Mouse (Mus musculus) Patski (cell line): ENCODE data around the gene Ephb2. TPM values are rescaled to one million over a fixed set of nuclear protein-coding genes. Genes with fewer than 3 reads are reported as not detected.

Experiments
- ATAC-seq: fragments of 100-300 bp; one replicate; pipeline ENCODE4 v1.8.0; 2021
- CTCF ChIA-PET: fragments of 350-600 bp; sonication (Branson Sonifier 250); formaldehyde crosslinking; loops from one replicate; lab custom pipeline; 2022; ENCODE audit warnings: inconsistent platforms; lab: Charles Lee
- POLR2A ChIA-PET: fragments of 350-600 bp; sonication (Branson Sonifier 250); formaldehyde crosslinking; loops from one replicate; lab custom pipeline; 2022; ENCODE audit warnings: antibody characterized with exemption, inconsistent platforms; lab: Charles Lee
- DNase-seq: peaks from one replicate; pipeline ENCODE4 v3.0.0-alpha.2; 2011; ENCODE audit warnings: low read depth, low spot score
- H3K27me3 ChIP-seq: fragments of 371-371 bp; one replicate; pipeline ENCODE4 v1.5.1; 2021
- CTCF ChIP-seq: fragments of 100-300 bp; IDR thresholded peaks from one replicate; pipeline ENCODE4 v1.5.1; 2021
- in situ Hi-C: fragments of 300-500 bp; cut with MboI; formaldehyde crosslinking; loops from 3 replicates; pipeline ENCODE4 v1.11.1; 2018; ENCODE audit warnings: low pct_unique_long_range_greater_than_20kb, mixed read lengths
- polyA plus RNA-seq: library from polyadenylated mRNA; unstranded; gene quantifications from one replicate; pipeline ENCODE4 v1.2.3, GENCODE M21; 2021

Ephb2 gene
- polyA plus RNA-seq, 1 experiment from 2014 or later, result 2.3 TPM

GRCm38 (mm10) chr4:136749431-136749830 is 86.4 kb downstream of the Ephb2 start:
- no peak for ATAC-seq
- CTCF ChIA-PET, result no interaction called here

GRCm38 (mm10) chr4:136748842-136749392 is 86.9 kb downstream of the Ephb2 start:
- no peak for ATAC-seq
- TF ChIP-seq CTCF, result no peak
- ChIA-PET CTCF (no interaction called here), POLR2A (no interaction called here)
- DNase-seq, result no peak
- in situ Hi-C loops, result no loop called here
- no peaks in the 10 kb centered on the region for H3K27me3 ChIP-seq

More at GRCm38 (mm10) chr4:136749431-136749830, 86.4 kb downstream of the Ephb2 start:
- POLR2A ChIA-PET, result no interaction called here
- no peak for DNase-seq
- TF ChIP-seq CTCF, result no peak
- in situ Hi-C loops, result no loop called here
- no peaks in the 10 kb centered on the region for H3K27me3 ChIP-seq

- ATAC-seq, result no peak
Measured at GRCm38 (mm10) chr4:136746516-136746915, 89.3 kb downstream of the Ephb2 start.

DNA sequence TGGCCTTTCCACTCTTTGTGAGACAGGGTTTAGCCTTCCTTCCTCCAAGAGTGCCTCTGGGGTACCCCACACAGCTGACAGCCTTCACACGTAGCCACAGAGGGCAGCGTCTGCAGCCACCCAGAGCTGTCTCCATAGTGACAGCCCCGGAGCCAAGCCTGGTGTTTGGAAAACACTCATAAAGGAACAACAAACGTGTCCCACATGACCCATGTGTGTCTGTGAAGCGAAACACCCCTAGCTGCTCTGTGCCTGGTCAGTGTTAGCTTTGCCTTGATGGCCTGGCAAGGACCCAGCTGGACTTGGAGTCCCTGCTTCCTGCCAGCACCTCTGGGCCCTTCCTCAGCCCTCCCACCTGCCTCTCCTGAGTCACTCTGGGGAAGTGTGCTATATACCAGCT is 93.1 kb downstream of the Ephb2 start:
- ChIA-PET CTCF (no interaction called here), POLR2A (no interaction called here)
- no peak for TF ChIP-seq CTCF
- in situ Hi-C loops, result no loop called here
- ATAC-seq (peak; percentile 78), DNase-seq (peak; percentile 85)
- no peaks in the 10 kb centered on the region for H3K27me3 ChIP-seq

More at GRCm38 (mm10) chr4:136746516-136746915, 89.3 kb downstream of the Ephb2 start:
- ChIA-PET CTCF (no interaction called here), POLR2A (no interaction called here)
- in situ Hi-C loops, result no loop called here
- H3K27me3 ChIP-seq, result no peaks in the 10 kb centered on the region
- TF ChIP-seq CTCF, result no peak
- DNase-seq, result no peak

DNA sequence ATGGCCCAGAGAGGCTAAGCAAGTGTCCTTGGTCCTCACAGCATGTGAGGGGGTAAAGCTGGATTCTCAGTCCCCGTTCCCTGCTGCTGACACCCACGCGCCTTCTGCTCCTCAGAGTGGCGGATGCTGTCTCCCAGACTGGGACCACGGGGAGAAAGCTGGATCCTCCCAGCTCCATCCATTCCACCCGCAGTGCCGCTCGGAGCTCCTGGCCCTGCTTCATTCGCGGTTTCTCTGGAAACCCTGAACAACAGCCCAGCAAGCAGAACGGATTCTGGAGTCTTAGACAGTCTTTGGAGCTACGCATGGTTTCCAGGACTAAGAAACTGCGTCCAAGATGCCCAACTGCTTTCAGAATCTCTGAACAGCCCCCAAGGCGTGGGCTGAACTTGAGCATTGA is 93.9 kb downstream of the Ephb2 start:
- ATAC-seq, result no peak
- no peaks in the 10 kb centered on the region for H3K27me3 ChIP-seq
- POLR2A ChIA-PET, result interaction anchor here (0.6 kb wide), 1 partner anchor 29 kb away, joined by 3 read pairs; no protein-coding TSS in a partner anchor
- in situ Hi-C loops, result no loop called here
- CTCF ChIA-PET, result no interaction called here
- TF ChIP-seq CTCF, result no peak
- DNase-seq, result no peak

DNA sequence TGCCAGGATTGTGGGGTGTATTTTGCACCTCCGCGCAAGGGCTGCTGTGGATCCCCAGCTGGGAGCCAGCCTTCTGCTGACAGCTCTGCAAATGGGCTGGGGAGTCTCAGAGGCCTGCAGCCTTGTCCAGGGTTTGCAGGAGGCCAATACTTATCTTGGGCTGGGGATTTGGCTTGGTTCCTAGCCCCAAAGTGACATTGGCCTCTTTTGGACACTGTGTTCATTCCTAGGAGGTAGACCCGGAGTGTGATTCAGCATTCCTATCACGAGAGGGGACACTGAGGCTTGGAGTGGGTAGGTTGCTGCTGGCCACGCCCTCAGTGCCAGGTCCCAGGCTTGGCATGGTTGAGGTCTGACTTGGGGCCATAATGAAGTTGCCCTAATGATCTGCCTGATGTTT is 94.8 kb downstream of the Ephb2 start:
- no peak for DNase-seq
- no peak for ATAC-seq
- H3K27me3 ChIP-seq, result no peaks in the 10 kb centered on the region
- CTCF ChIA-PET, result interaction anchor here (1.6 kb wide), 1 partner anchor 44 kb away, joined by 4 read pairs; no protein-coding TSS in a partner anchor
- POLR2A ChIA-PET, result interaction anchor here (0.6 kb wide), 1 partner anchor 40 kb away, joined by 4 read pairs; no protein-coding TSS in a partner anchor
- TF ChIP-seq CTCF, result no peak
- in situ Hi-C loops, result no loop called here

DNA sequence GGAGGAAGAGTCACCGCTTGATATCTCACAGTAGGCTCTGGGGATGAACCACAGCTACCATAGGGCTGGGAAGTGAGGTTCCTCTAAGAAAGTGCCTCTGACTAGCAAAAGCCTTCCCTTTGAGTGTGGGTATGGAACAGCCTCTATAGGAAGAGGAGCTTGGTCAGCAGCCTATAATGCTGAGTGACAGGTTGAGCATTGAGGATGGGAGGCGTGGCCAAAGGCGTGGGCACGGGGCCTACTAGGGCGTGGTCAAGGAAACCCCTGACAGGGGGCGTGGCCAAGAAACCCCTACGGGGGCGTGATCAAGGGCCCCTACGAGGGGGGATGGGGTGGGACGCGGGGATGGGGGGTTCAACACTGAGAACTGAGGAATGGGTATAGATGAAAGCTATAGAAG is 96.6 kb downstream of the Ephb2 start:
- ATAC-seq (no peak), DNase-seq (no peak)
- no peaks in the 10 kb centered on the region for H3K27me3 ChIP-seq
- ChIA-PET CTCF (no interaction called here), POLR2A (no interaction called here)
- no peak for TF ChIP-seq CTCF
- in situ Hi-C loops, result no loop called here

- ATAC-seq (no peak), DNase-seq (no peak)
- TF ChIP-seq CTCF, result no peak
Measured at GRCm38 (mm10) chr4:136738291-136738690, 97.5 kb downstream of the Ephb2 start.

DNA sequence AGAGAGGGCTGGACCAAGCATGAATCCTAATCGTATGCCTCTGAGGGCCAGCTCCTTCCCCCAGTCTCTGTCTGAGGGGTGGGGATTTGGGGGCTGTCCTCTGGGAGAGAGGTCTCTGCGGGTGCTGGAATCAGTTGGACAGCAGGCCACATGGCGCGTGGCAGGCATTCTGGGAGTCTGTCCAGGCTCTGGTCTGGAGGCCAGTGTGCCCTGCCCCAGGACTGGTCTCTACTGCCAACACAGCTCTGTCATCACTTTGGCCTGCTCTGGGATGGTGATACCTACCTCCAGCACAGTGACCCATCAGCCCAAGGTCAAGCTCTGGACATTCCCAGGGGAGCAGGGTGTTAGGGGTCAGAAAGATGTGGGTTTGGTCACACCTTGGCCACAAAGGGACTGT is 99.9 kb downstream of the Ephb2 start:
- TF ChIP-seq CTCF, result no peak
- ChIA-PET POLR2A (no interaction called here), CTCF (no interaction called here)
- DNase-seq, result no peak
- in situ Hi-C loops, result no loop called here
- H3K27me3 ChIP-seq, result no peaks in the 10 kb centered on the region
- no peak for ATAC-seq

More at GRCm38 (mm10) chr4:136738291-136738690, 97.5 kb downstream of the Ephb2 start:
- CTCF ChIA-PET, result no interaction called here
- POLR2A ChIA-PET, result no interaction called here
- no peaks in the 10 kb centered on the region for H3K27me3 ChIP-seq
- in situ Hi-C loops, result no loop called here

- in situ Hi-C loops, result no loop called here
- ATAC-seq (no peak), DNase-seq (no peak)
- POLR2A ChIA-PET, result no interaction called here
- CTCF ChIA-PET, result no interaction called here
- TF ChIP-seq CTCF, result no peak
- H3K27me3 ChIP-seq, result no peaks in the 10 kb centered on the region
Measured at GRCm38 (mm10) chr4:136734210-136734803, 101.5 kb downstream of the Ephb2 start.

DNA sequence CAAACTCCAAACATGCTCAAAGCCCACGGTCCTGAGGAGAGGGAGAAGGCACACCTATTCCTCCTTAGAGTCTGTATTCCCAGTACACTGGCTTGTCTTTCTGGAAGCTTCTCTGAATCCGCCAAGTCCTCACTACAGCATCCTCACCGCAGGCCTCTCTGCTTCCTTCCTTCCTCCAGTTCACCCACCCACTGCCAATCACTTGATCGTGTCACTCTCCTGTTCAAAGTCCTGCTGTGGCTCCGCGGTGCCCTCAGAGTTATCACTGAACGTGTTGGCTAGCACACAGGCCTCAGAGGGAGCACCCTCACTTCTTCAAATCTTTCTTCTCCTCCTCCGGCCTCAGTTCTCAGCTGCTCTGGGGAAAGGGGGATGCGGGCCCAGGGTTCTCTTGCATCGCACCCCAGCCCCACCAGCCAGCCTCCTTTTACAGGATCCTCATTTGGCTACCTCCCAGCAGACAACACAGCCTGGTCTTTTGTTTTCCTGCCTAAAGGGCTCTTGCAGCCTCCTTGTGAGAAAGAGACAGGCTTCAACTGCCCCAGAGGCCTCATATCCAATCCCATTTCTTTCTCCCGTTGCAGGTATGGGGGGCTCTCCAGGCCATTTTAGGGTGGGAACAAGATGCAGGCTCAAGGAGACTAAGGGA is 102.4 kb downstream of the Ephb2 start:
- H3K27me3 ChIP-seq, result no peaks in the 10 kb centered on the region
- in situ Hi-C loops, result no loop called here
- ChIA-PET POLR2A (no interaction called here), CTCF (no interaction called here)
- TF ChIP-seq CTCF, result no peak
- DNase-seq (no peak), ATAC-seq (no peak)
